Comparison of ENCODE assay signal across 21 mouse cellular contexts in the genomic region with DNA sequence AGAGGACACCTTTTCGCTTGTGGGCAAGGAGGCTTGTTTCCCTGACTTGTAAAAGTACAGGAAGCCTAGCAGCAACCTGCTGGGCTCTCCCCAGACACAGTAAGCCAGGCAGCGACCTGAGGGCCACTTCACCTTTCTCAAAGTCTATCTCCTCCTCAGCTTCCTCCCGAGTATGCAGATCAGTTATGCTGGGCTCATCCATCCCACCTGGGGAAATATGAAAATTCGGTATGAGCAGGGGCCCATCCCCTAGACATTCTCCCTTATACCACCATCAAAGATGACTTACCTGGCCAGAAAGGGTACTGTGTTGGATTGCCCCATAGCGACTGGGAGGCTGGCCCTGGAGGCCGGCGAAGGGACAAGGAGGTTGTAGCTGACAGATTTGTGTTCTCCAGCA. TPM values are rescaled to one million over a fixed set of nuclear protein-coding genes. Genes with fewer than 3 reads are reported as not detected.
DNase-seq lines count a peak whose midpoint lies in the region; ATAC-seq lines count a peak whose summit lies in the region.
"Had no signal": no experiment of that assay in that cellular context is flagged by ENCODE, and none has a peak within 500 bp of the region (broad histone marks: within the 10 kb centered on the region; RNA-seq: fewer than 3 reads in every experiment).

No protein-coding gene starts in this region.

- ATAC-seq in embryonic facial prominence, embryonic 14.5 days (ENCODE audit: low read depth) = no peak
- ATAC-seq in limb, embryonic 13.5 days (ENCODE audit: low FRiP score, low read depth) = no peak
- ATAC-seq: activated CD4-positive, CD25-positive, alpha-beta regulatory T cell, adult 4 months; CD4-positive, CD25-positive, alpha-beta regulatory T cell, adult 4 months; Patski had no signal

- no peak for DNase-seq in embryonic facial prominence, embryonic 14.5 days (ENCODE audit: low spot score)
- DNase-seq in embryonic facial prominence, embryonic 10.5 days (ENCODE audit: low spot score) = no peak
- peak; percentile 90 for DNase-seq in heart, adult 11 months
- DNase-seq in heart, postnatal 10 days = no peak
- no peak for DNase-seq in limb, embryonic 10.5 days (ENCODE audit: low spot score)
- DNase-seq: adrenal gland, adult 2 months; adrenal gland, adult 8-10 months; adrenal gland, postnatal 10 days; adrenal gland, postnatal 14 days; adrenal gland, postnatal 25 days; adrenal gland, postnatal 36 days; B cell, adult 2 months; cerebellum, adult 11 months; cerebellum, adult 11-12 months; cerebellum, adult 18-20 months had no signal

- no peak overlapping the region for H3K27ac ChIP-seq in embryonic facial prominence, embryonic 14.5 days (replicated peaks; ENCODE audit: low read depth, low read length)
- no peak overlapping the region for H3K27ac ChIP-seq in embryonic facial prominence, embryonic 10.5 days (replicated peaks)
- no peak overlapping the region for H3K27ac ChIP-seq in limb, embryonic 13.5 days
- no peak overlapping the region for H3K27ac ChIP-seq in limb, embryonic 10.5 days

- 91% methylated on average over 7 of the region's 7 CpGs for WGBS in embryonic facial prominence, embryonic 14.5 days
- WGBS in embryonic facial prominence, embryonic 10.5 days = 94% methylated on average over 7 of the region's 7 CpGs
- 93% methylated on average over 7 of the region's 7 CpGs for WGBS in limb, embryonic 13.5 days
- 90% methylated on average over 7 of the region's 7 CpGs for WGBS in limb, embryonic 10.5 days

- H3K9ac ChIP-seq in embryonic facial prominence, embryonic 14.5 days (ENCODE audit: low read depth, low read length) = 0 out of 2 replicates have a peak overlapping the region, but pooled peaks have one; percentile 25
- peak overlapping the region; percentile 45; the same call in 1 of the 2 replicates for H3K9ac ChIP-seq in limb, embryonic 13.5 days

- peaks cover 8% of the 10 kb centered on the region for H3K4me1 ChIP-seq in embryonic facial prominence, embryonic 14.5 days (ENCODE audit: control insufficient read depth, insufficient read depth, low read length)
- peaks cover 27% of the 10 kb centered on the region for H3K4me1 ChIP-seq in embryonic facial prominence, embryonic 10.5 days
- peaks cover 21% of the 10 kb centered on the region for H3K4me1 ChIP-seq in limb, embryonic 13.5 days
- H3K4me1 ChIP-seq in limb, embryonic 10.5 days = peaks cover 26% of the 10 kb centered on the region

- H3K4me3 ChIP-seq in embryonic facial prominence, embryonic 14.5 days (ENCODE audit: low read depth, low read length) = no peak overlapping the region
- H3K4me3 ChIP-seq in embryonic facial prominence, embryonic 10.5 days = no peak overlapping the region
- H3K4me3 ChIP-seq in limb, embryonic 13.5 days = no peak overlapping the region
- H3K4me3 ChIP-seq in limb, embryonic 10.5 days = no peak overlapping the region

- no peaks in the 10 kb centered on the region for H3K9me3 ChIP-seq in embryonic facial prominence, embryonic 14.5 days (ENCODE audit: control insufficient read depth, low read length)
- H3K9me3 ChIP-seq in embryonic facial prominence, embryonic 10.5 days = no peaks in the 10 kb centered on the region
- no peaks in the 10 kb centered on the region for H3K9me3 ChIP-seq in limb, embryonic 13.5 days
- no peaks in the 10 kb centered on the region for H3K9me3 ChIP-seq in limb, embryonic 10.5 days (replicated peaks)
- H3K9me3 ChIP-seq: G1E had no signal

- peaks cover 62% of the 10 kb centered on the region for H3K36me3 ChIP-seq in embryonic facial prominence, embryonic 14.5 days (ENCODE audit: control insufficient read depth, insufficient read depth, low read length)
- H3K36me3 ChIP-seq in embryonic facial prominence, embryonic 10.5 days (replicated peaks) = peaks cover 65% of the 10 kb centered on the region
- peaks cover 62% of the 10 kb centered on the region for H3K36me3 ChIP-seq in limb, embryonic 13.5 days
- peaks cover 66% of the 10 kb centered on the region for H3K36me3 ChIP-seq in limb, embryonic 10.5 days

- H3K4me2 ChIP-seq in embryonic facial prominence, embryonic 14.5 days (ENCODE audit: low read depth, low read length) = no peak overlapping the region
- no peak overlapping the region for H3K4me2 ChIP-seq in limb, embryonic 13.5 days (replicated peaks)

- H3K27me3 ChIP-seq in embryonic facial prominence, embryonic 14.5 days (replicated peaks; ENCODE audit: control insufficient read depth, insufficient read depth, low read length) = no peaks in the 10 kb centered on the region
- no peaks in the 10 kb centered on the region for H3K27me3 ChIP-seq in embryonic facial prominence, embryonic 10.5 days (replicated peaks; ENCODE audit: low read depth, poor library complexity, severe bottlenecking)
- no peaks in the 10 kb centered on the region for H3K27me3 ChIP-seq in limb, embryonic 13.5 days
- no peaks in the 10 kb centered on the region for H3K27me3 ChIP-seq in limb, embryonic 10.5 days (ENCODE audit: low read depth, poor library complexity, severe bottlenecking)
- H3K27me3 ChIP-seq: CH12.LX, Patski had no signal

- intact Hi-C loops in heart, postnatal 10 days (cut with DNase I) = loop anchor here (10.0 kb wide), 1 partner anchor 387 kb away; a partner anchor contains a TSS

RNA-seq across cellular contexts. Expression of a gene that starts 2.4 kb away (rescaled TPM):
- 38.9 and 46.6 TPM in 2 replicates for polyA plus RNA-seq in embryonic facial prominence, embryonic 14.5 days (2014; fragmentation: Nextera tagmentation; extraction: Ambion mirVana)
- polyA plus RNA-seq in embryonic facial prominence, embryonic 10.5 days (2016; fragmentation: Nextera tagmentation; extraction: Ambion mirVana) = 57.1 and 57.3 TPM in 2 replicates
- 10 to 100 TPM; 27.6 to 29.3 TPM for total RNA-seq in heart, postnatal 10 days (2021)
- 54.0 and 55.2 TPM in 2 replicates for polyA plus RNA-seq in limb, embryonic 13.5 days (2015; fragmentation: Nextera tagmentation; extraction: Ambion mirVana)
- 57.5 and 65.0 TPM in 2 replicates for polyA plus RNA-seq in limb, embryonic 10.5 days (2016; fragmentation: Nextera tagmentation; extraction: Ambion mirVana)

RNA-seq across cellular contexts. Expression of a gene that starts 2.6 kb away (rescaled TPM):
- polyA plus RNA-seq in embryonic facial prominence, embryonic 14.5 days (2014; fragmentation: Nextera tagmentation; extraction: Ambion mirVana) = 85.8 and 99.8 TPM in 2 replicates
- 129 and 144 TPM in 2 replicates for polyA plus RNA-seq in embryonic facial prominence, embryonic 10.5 days (2016; fragmentation: Nextera tagmentation; extraction: Ambion mirVana)
- total RNA-seq in heart, postnatal 10 days (2021) = 10 to 100 TPM; 21.0 to 21.3 TPM
- 114 and 126 TPM in 2 replicates for polyA plus RNA-seq in limb, embryonic 13.5 days (2015; fragmentation: Nextera tagmentation; extraction: Ambion mirVana)
- 151 and 155 TPM in 2 replicates for polyA plus RNA-seq in limb, embryonic 10.5 days (2016; fragmentation: Nextera tagmentation; extraction: Ambion mirVana)

RNA-seq across cellular contexts. Expression of a gene that starts 10.8 kb away (rescaled TPM):
- polyA plus RNA-seq in embryonic facial prominence, embryonic 14.5 days (2014; fragmentation: Nextera tagmentation; extraction: Ambion mirVana) = 53.0 and 54.2 TPM in 2 replicates
- polyA plus RNA-seq in embryonic facial prominence, embryonic 10.5 days (2016; fragmentation: Nextera tagmentation; extraction: Ambion mirVana) = 78.1 and 88.8 TPM in 2 replicates
- 10 to 100 TPM; 16.9 to 20.5 TPM for total RNA-seq in heart, postnatal 10 days (2021)
- polyA plus RNA-seq in limb, embryonic 13.5 days (2015; fragmentation: Nextera tagmentation; extraction: Ambion mirVana) = 62.8 and 74.3 TPM in 2 replicates
- 77.5 and 83.5 TPM in 2 replicates for polyA plus RNA-seq in limb, embryonic 10.5 days (2016; fragmentation: Nextera tagmentation; extraction: Ambion mirVana)

RNA-seq across cellular contexts. Expression of a gene that starts 10.9 kb away (rescaled TPM):
- 21.1 and 21.7 TPM in 2 replicates for polyA plus RNA-seq in embryonic facial prominence, embryonic 14.5 days (2014; fragmentation: Nextera tagmentation; extraction: Ambion mirVana)
- 24.6 and 26.4 TPM in 2 replicates for polyA plus RNA-seq in embryonic facial prominence, embryonic 10.5 days (2016; fragmentation: Nextera tagmentation; extraction: Ambion mirVana)
- 10 to 100 TPM; 12.5 to 13.5 TPM for total RNA-seq in heart, postnatal 10 days (2021)
- polyA plus RNA-seq in limb, embryonic 13.5 days (2015; fragmentation: Nextera tagmentation; extraction: Ambion mirVana) = 28.2 and 28.7 TPM in 2 replicates
- 23.3 and 28.6 TPM in 2 replicates for polyA plus RNA-seq in limb, embryonic 10.5 days (2016; fragmentation: Nextera tagmentation; extraction: Ambion mirVana)

RNA-seq across cellular contexts. Expression of a gene that starts 14.7 kb away (rescaled TPM):
- polyA plus RNA-seq in embryonic facial prominence, embryonic 14.5 days (2014; fragmentation: Nextera tagmentation; extraction: Ambion mirVana) = 1.8 and 2.2 TPM in 2 replicates
- polyA plus RNA-seq in embryonic facial prominence, embryonic 10.5 days (2016; fragmentation: Nextera tagmentation; extraction: Ambion mirVana) = 2.1 and 2.6 TPM in 2 replicates
- 1 to 10 TPM; 3.5 to 7.0 TPM for total RNA-seq in heart, postnatal 10 days (2021)
- polyA plus RNA-seq in limb, embryonic 13.5 days (2015; fragmentation: Nextera tagmentation; extraction: Ambion mirVana) = 1.9 and 2.0 TPM in 2 replicates
- 2.1 and 2.5 TPM in 2 replicates for polyA plus RNA-seq in limb, embryonic 10.5 days (2016; fragmentation: Nextera tagmentation; extraction: Ambion mirVana)
- total RNA-seq: G1E had no signal
- polyA plus RNA-seq: G1E had no signal
